Mouse (Mus musculus): ENCODE measurements around the gene Lsm2. TPM values are rescaled to one million over a fixed set of nuclear protein-coding genes. Genes with fewer than 3 reads are reported as not detected.
A peak's percentile ranks its signal among the peaks of the same experiment; 100 is the strongest.

Gene Lsm2
- polyA plus RNA-seq (2014; fragmentation: Nextera tagmentation; extraction: Ambion mirVana), result 209 and 211 TPM in 2 replicates

DNA sequence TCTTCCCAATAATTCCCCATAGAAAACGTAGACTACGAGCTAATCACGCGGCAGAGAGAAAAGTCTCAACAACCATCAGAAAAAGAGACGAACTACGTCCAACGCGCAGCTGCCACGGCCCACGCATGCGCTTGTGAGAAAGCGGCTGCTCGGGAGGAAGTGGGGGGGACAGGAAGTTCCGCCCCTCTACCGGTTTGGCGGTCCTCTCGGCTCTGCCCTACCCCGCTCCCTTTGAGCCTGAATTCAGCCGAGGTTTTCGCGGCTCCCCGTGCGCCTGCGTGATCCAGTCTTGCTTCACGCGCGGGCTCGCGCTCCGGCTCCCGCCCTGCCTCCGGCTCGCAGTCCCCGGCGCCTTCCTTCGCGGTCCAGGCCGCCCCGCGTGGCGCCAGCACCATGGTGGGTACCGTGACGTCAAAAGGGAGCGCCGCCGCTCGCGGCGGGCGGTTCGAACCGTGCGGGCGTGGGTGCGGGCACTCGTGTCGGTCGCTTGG is at the start of gene Lsm2:
Lsm2 (plus strand) TSS at position 173 of the 491 bp plus-strand sequence.
- H3K9ac ChIP-seq (ENCODE audit: low read length), result peak within 1 kb of the TSS; percentile 92
- peaks cover 6% of the 10 kb centered on the region for H3K36me3 ChIP-seq (ENCODE audit: control insufficient read depth, insufficient read depth, low read length)
- peak within 1 kb of the TSS; percentile 89 for H3K4me3 ChIP-seq (ENCODE audit: low read depth, low read length)
- peak within 1 kb of the TSS; percentile 71 for H3K4me2 ChIP-seq (ENCODE audit: low read depth)
- H3K4me1 ChIP-seq (ENCODE audit: control insufficient read depth, insufficient read depth, low read length), result peaks cover 10% of the 10 kb centered on the region
- H3K27ac ChIP-seq (ENCODE audit: low read depth, low read length), result peak within 1 kb of the TSS; percentile 89
- ATAC-seq (ENCODE audit: insufficient read depth, low FRiP score, low TSS enrichment) (peak; percentile 90), DNase-seq (ENCODE audit: low spot score) (peak; percentile 92)
- no peaks in the 10 kb centered on the region for H3K9me3 ChIP-seq (ENCODE audit: control insufficient read depth, low read length)
- H3K27me3 ChIP-seq (ENCODE audit: control insufficient read depth, insufficient read depth, low read length), result no peaks in the 10 kb centered on the region
- WGBS, result under 1% methylated on average over 57 of the region's 58 CpGs

GRCm38 (mm10) chr17:34932287-34932686 is 49.4 kb upstream of the Lsm2 start:
- Histone ChIP-seq H3K27me3 (ENCODE audit: control insufficient read depth, insufficient read depth, low read length) (no peaks in the 10 kb centered on the region), H3K36me3 (ENCODE audit: control insufficient read depth, insufficient read depth, low read length) (no peaks in the 10 kb centered on the region), H3K9ac (ENCODE audit: low read length) (peak overlapping the region; percentile 67), H3K27ac (ENCODE audit: low read depth, low read length) (no peak overlapping the region), H3K4me2 (ENCODE audit: low read depth) (peak overlapping the region; percentile 97), H3K9me3 (ENCODE audit: control insufficient read depth, low read length) (no peaks in the 10 kb centered on the region), H3K4me1 (ENCODE audit: control insufficient read depth, insufficient read depth, low read length) (0 out of 2 replicates have a peak, but pooled peaks cover 4% of the 10 kb centered on the region), H3K4me3 (ENCODE audit: low read depth, low read length) (peak overlapping the region; percentile 69; the same call in 1 of the 2 replicates)
- WGBS, result 92% methylated on average over 8 of the region's 8 CpGs
- DNase-seq (ENCODE audit: low spot score) (no peak), ATAC-seq (ENCODE audit: insufficient read depth, low FRiP score, low TSS enrichment) (no peak)

DNA sequence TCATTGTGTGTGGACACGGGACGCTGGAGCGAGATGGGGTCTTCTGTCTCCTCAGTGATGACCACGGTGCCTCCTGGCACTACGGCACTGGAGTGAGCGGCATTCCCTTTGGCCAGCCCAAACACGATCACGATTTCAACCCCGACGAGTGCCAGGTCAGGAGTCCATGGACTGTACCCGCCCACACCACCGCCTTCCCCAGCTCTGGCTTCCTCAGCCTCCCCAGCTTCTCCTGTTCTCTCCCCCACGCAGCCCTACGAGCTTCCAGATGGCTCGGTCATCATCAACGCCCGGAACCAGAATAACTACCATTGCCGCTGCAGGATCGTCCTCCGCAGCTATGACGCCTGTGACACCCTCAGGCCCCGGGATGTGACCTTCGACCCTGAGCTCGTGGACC is 47.6 kb upstream of the Lsm2 start:
- no peaks in the 10 kb centered on the region for H3K27me3 ChIP-seq (ENCODE audit: control insufficient read depth, insufficient read depth, low read length)
- no peak overlapping the region for H3K4me2 ChIP-seq (ENCODE audit: low read depth)
- 77% methylated on average over 24 of the region's 24 CpGs for WGBS
- no peak for ATAC-seq (ENCODE audit: insufficient read depth, low FRiP score, low TSS enrichment)
- H3K27ac ChIP-seq (ENCODE audit: low read depth, low read length), result no peak overlapping the region
- H3K9me3 ChIP-seq (ENCODE audit: control insufficient read depth, low read length), result no peaks in the 10 kb centered on the region
- 0 out of 2 replicates have a peak, but pooled peaks cover 4% of the 10 kb centered on the region for H3K4me1 ChIP-seq (ENCODE audit: control insufficient read depth, insufficient read depth, low read length)
- DNase-seq (ENCODE audit: low spot score), result no peak
- no peak overlapping the region for H3K4me3 ChIP-seq (ENCODE audit: low read depth, low read length)
- H3K36me3 ChIP-seq (ENCODE audit: control insufficient read depth, insufficient read depth, low read length), result no peaks in the 10 kb centered on the region
- no peak overlapping the region for H3K9ac ChIP-seq (ENCODE audit: low read length)

DNA sequence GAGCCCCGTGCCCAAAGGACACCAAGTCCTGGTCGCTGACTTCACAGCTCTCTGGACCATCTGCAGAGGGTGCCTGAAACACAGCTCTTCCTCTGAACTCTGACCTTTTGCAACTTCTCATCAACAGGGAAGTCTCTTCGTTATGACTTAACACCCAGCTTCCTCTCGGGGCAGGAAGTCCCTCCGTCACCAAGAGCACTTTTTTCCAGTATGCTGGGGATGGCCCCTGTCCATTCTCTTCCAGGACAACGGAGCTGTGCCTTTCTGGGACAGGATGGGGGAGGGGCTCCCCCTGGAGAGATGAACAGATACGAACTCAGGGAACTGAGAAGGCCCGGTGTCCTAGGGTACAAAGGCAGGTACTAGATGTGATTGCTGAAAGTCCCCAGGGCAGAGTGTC is 46.8 kb upstream of the Lsm2 start:
- H3K27ac ChIP-seq (ENCODE audit: low read depth, low read length), result no peak overlapping the region

GRCm38 (mm10) chr17:34937960-34938505 is 43.6 kb upstream of the Lsm2 start:
- Histone ChIP-seq H3K4me3 (ENCODE audit: low read depth, low read length) (no peak overlapping the region), H3K27me3 (ENCODE audit: control insufficient read depth, insufficient read depth, low read length) (no peaks in the 10 kb centered on the region), H3K36me3 (ENCODE audit: control insufficient read depth, insufficient read depth, low read length) (no peaks in the 10 kb centered on the region), H3K4me2 (ENCODE audit: low read depth) (no peak overlapping the region), H3K27ac (ENCODE audit: low read depth, low read length) (no peak overlapping the region), H3K4me1 (ENCODE audit: control insufficient read depth, insufficient read depth, low read length) (peaks cover 5% of the 10 kb centered on the region), H3K9me3 (ENCODE audit: control insufficient read depth, low read length) (no peaks in the 10 kb centered on the region), H3K9ac (ENCODE audit: low read length) (no peak overlapping the region)
- WGBS, result 86% methylated on average over 6 of the region's 6 CpGs
- no peak for ATAC-seq (ENCODE audit: insufficient read depth, low FRiP score, low TSS enrichment)
- DNase-seq (ENCODE audit: low spot score), result no peak

More for the DNA sequence above, 46.8 kb upstream of the Lsm2 start:
- Histone ChIP-seq H3K4me1 (ENCODE audit: control insufficient read depth, insufficient read depth, low read length) (0 out of 2 replicates have a peak, but pooled peaks cover 4% of the 10 kb centered on the region), H3K9ac (ENCODE audit: low read length) (no peak overlapping the region), H3K27me3 (ENCODE audit: control insufficient read depth, insufficient read depth, low read length) (no peaks in the 10 kb centered on the region), H3K36me3 (ENCODE audit: control insufficient read depth, insufficient read depth, low read length) (no peaks in the 10 kb centered on the region), H3K4me2 (ENCODE audit: low read depth) (no peak overlapping the region), H3K4me3 (ENCODE audit: low read depth, low read length) (no peak overlapping the region), H3K9me3 (ENCODE audit: control insufficient read depth, low read length) (no peaks in the 10 kb centered on the region)
- ATAC-seq (ENCODE audit: insufficient read depth, low FRiP score, low TSS enrichment) (no peak), DNase-seq (ENCODE audit: low spot score) (no peak)
- 51% methylated on average over 8 of the region's 8 CpGs for WGBS

DNA sequence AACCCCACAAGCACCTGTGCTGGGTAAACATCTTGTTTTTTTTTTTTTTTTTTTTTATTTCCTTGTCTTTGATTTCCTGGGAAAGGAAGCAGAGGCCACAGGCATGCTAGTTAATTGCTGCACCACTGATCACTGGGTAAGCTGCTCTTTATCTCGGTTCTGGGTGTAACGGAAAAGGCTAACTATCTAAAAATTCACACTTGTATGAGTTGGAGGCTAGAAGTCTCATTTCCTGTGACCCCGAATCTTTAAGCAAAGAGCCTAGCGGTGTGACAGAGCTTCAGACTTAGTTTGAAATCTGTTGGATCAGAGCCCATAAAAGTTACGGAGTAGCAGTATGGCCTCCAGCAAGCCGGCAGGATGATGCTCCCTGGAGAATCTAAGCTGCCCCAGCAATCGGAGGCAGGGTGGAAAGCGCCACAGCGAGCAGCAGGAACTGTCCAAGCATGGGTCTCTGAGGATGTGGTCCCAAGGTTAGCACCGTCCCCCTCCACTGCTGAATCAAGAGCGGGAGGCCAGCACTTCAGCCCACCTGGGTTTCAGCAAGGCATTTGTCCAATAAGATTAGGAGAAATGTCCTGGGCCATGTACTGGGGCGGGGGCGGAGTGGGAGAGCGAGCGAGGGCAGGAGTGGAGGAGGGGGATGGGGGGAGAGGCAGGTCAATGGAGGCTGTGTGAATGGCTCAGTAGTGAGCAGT is 40.2 kb upstream of the Lsm2 start:
- Histone ChIP-seq H3K9ac (ENCODE audit: low read length) (no peak overlapping the region), H3K4me1 (ENCODE audit: control insufficient read depth, insufficient read depth, low read length) (peaks cover 5% of the 10 kb centered on the region), H3K9me3 (ENCODE audit: control insufficient read depth, low read length) (no peaks in the 10 kb centered on the region), H3K27ac (ENCODE audit: low read depth, low read length) (no peak overlapping the region), H3K4me2 (ENCODE audit: low read depth) (peak overlapping the region; percentile 37), H3K36me3 (ENCODE audit: control insufficient read depth, insufficient read depth, low read length) (no peaks in the 10 kb centered on the region), H3K27me3 (ENCODE audit: control insufficient read depth, insufficient read depth, low read length) (no peaks in the 10 kb centered on the region), H3K4me3 (ENCODE audit: low read depth, low read length) (peak overlapping the region; percentile 19)
- WGBS, result 10% methylated on average over 15 of the region's 15 CpGs
- ATAC-seq (ENCODE audit: insufficient read depth, low FRiP score, low TSS enrichment) (0 out of 2 replicates have a peak, but pooled peaks have one; percentile 53), DNase-seq (ENCODE audit: low spot score) (no peak)

- no peaks in the 10 kb centered on the region for H3K27me3 ChIP-seq (ENCODE audit: control insufficient read depth, insufficient read depth, low read length)
- H3K27ac ChIP-seq (ENCODE audit: low read depth, low read length), result no peak overlapping the region
- ATAC-seq (ENCODE audit: insufficient read depth, low FRiP score, low TSS enrichment), result no peak
- H3K9me3 ChIP-seq (ENCODE audit: control insufficient read depth, low read length), result no peaks in the 10 kb centered on the region
- H3K9ac ChIP-seq (ENCODE audit: low read length), result no peak overlapping the region
- 77% methylated on average over 4 of the region's 4 CpGs for WGBS
- H3K4me3 ChIP-seq (ENCODE audit: low read depth, low read length), result no peak overlapping the region
- H3K36me3 ChIP-seq (ENCODE audit: control insufficient read depth, insufficient read depth, low read length), result no peaks in the 10 kb centered on the region
- peaks cover 5% of the 10 kb centered on the region for H3K4me1 ChIP-seq (ENCODE audit: control insufficient read depth, insufficient read depth, low read length)
- DNase-seq (ENCODE audit: low spot score), result no peak
- H3K4me2 ChIP-seq (ENCODE audit: low read depth), result no peak overlapping the region
Measured at GRCm38 (mm10) chr17:34943128-34943815, 38.4 kb upstream of the Lsm2 start.

DNA sequence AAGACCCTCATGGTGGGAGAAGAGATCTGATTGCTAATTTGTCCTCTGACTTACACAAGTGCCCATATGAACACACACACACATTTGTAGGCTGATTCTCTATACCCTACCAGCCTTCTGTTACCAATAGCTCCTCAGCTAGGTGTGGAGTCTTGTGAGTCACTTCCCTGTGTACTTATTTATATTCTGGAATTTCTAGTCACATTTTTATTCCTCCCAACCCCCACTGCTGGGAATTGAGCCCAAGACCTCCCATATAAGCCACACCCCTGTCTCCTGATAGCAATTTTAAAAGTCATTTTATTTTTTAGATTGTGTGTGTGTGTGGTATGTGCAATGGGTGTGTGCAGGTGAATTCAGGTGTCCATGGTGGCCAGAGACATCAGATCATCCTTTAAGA is 37.3 kb upstream of the Lsm2 start:
- H3K27me3 ChIP-seq (ENCODE audit: control insufficient read depth, insufficient read depth, low read length), result no peaks in the 10 kb centered on the region
- H3K9me3 ChIP-seq (ENCODE audit: control insufficient read depth, low read length), result no peaks in the 10 kb centered on the region
- H3K36me3 ChIP-seq (ENCODE audit: control insufficient read depth, insufficient read depth, low read length), result no peaks in the 10 kb centered on the region
- H3K4me3 ChIP-seq (ENCODE audit: low read depth, low read length), result no peak overlapping the region
- ATAC-seq (ENCODE audit: insufficient read depth, low FRiP score, low TSS enrichment) (no peak), DNase-seq (ENCODE audit: low spot score) (no peak)
- H3K4me1 ChIP-seq (ENCODE audit: control insufficient read depth, insufficient read depth, low read length), result peaks cover 5% of the 10 kb centered on the region
- no peak overlapping the region for H3K9ac ChIP-seq (ENCODE audit: low read length)
- H3K4me2 ChIP-seq (ENCODE audit: low read depth), result no peak overlapping the region
- no peak overlapping the region for H3K27ac ChIP-seq (ENCODE audit: low read depth, low read length)

Measured in neural tube, embryonic 11.5 days (tissue).